Mouse (Mus musculus) kidney, postnatal 0 days (tissue): ENCODE measurements around the gene Rtp4. TPM values are rescaled to one million over a fixed set of nuclear protein-coding genes. Genes with fewer than 3 reads are reported as not detected.

ENCODE experiments used
- ATAC-seq: fragments of 200-750 bp; cut with Nextera tagmentation; replicated peaks from 2 replicates; pipeline ENCODE4 v1.8.0; 2017; ENCODE audit warnings: low read depth, moderate number of reproducible peaks, moderate TSS enrichment, moderate library complexity; ENCODE audit not compliant: low FRiP score
- DNase-seq: peaks from one replicate; pipeline ENCODE4 v3.0.0-alpha.2; 2016; ENCODE audit warnings: low spot score
- H3K27ac ChIP-seq: fragments of 300-500 bp; sonication (generic); 2 replicates; pipeline ENCODE4 v1.5.1; 2014; ENCODE audit warnings: mild to moderate bottlenecking
- H3K27me3 ChIP-seq: fragments of 300-500 bp; sonication (generic); 2 replicates; pipeline ENCODE4 v1.6.1; 2014; ENCODE audit warnings: low read length, mixed read lengths; ENCODE audit not compliant: insufficient read depth
- H3K36me3 ChIP-seq: fragments of 300-500 bp; sonication (generic); 2 replicates; pipeline ENCODE4 v1.6.1; 2014; ENCODE audit warnings: low read length, mixed read lengths; ENCODE audit not compliant: insufficient read depth
- H3K4me1 ChIP-seq: fragments of 300-500 bp; sonication (generic); replicated peaks from 2 replicates; pipeline ENCODE4 v1.6.1; 2014; ENCODE audit warnings: antibody characterized with exemption, low read length, mixed read lengths; ENCODE audit not compliant: insufficient read depth
- H3K4me2 ChIP-seq: fragments of 300-500 bp; sonication (generic); 2 replicates; pipeline ENCODE4 v1.6.1; 2014; ENCODE audit warnings: mild to moderate bottlenecking, low read length, moderate library complexity, mixed read lengths
- H3K4me3 ChIP-seq: fragments of 300-500 bp; sonication (generic); replicated peaks from 2 replicates; pipeline ENCODE4 v1.5.1; 2014; ENCODE audit warnings: low read depth, low read length
- H3K9ac ChIP-seq: fragments of 300-500 bp; sonication (generic); 2 replicates; pipeline ENCODE4 v1.6.1; 2014; ENCODE audit warnings: low read depth, low read length
- H3K9me3 ChIP-seq: fragments of 300-500 bp; sonication (generic); replicated peaks from 2 replicates; pipeline ENCODE4 v1.6.1; 2016; ENCODE audit warnings: low read length, inconsistent platforms, mixed read lengths
- CTCF ChIP-seq: IDR thresholded peaks from 2 replicates; pipeline ENCODE4 v1.5.1; 2016; ENCODE audit warnings: antibody characterized with exemption, low read depth, mild to moderate bottlenecking, moderate library complexity
- WGBS: fragments of 180-500 bp; shearing (Covaris S2); extraction: QIAGEN DNeasy Blood & Tissue Kit; methylation state at CpG from one replicate; pipeline ENCODE4 v1.1.7; 2014; 5-methylcytosine and 5-hydroxymethylcytosine counted together
- polyA plus RNA-seq: library from polyadenylated mRNA; unstranded; fragments of >200 nt; fragmentation: Nextera tagmentation; extraction: Ambion mirVana; gene quantifications from 2 replicates; pipeline ENCODE4 v1.2.1, GENCODE M21; 2015

Rtp4 gene
- polyA plus RNA-seq, 1 experiment from 2014 or later: 50.7 TPM

DNA sequence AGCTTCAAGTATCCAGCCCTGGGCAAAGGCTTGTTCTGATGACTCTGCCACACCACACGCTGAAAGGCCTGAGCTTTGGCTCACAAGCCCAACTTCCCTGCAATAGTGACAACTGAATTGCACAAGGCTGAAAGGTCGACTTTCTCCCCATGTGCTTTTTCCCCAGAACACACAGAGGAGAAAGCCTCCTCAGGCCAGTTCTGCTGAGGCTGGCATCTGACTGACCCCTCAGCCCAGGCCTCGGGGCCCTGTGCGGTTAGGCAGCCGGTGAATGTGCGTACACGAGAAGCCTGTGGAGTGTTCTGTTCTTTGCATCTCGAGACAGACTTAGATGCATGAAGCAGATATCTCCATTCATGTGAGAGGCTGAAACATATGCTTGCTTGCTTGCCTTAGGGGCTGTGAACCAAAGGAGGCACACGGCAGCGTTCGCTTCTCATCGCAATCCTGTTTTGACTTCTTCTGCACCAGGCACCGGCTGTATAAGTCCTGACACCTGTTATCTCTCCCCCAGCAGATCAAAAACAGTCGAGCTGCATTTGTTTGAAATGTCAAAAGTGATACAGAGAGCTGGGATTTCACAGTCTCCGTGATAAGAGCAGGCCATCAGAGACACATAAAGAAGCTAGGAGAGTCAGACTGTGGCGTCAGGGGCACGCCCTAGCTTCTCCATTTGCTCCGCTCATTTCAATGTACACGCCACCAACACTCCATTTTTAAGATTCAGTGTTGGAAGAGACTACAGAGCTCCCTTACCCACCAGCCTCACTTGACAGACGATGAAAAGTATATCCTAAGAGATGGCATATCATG is 2.1 kb upstream of the Rtp4 start:
- ATAC-seq: no peak
- H3K27ac ChIP-seq: no peak overlapping the region
- H3K9ac ChIP-seq: no peak overlapping the region
- no peaks in the 10 kb centered on the region for H3K27me3 ChIP-seq
- no peak for TF ChIP-seq CTCF
- no peak overlapping the region for H3K4me3 ChIP-seq
- H3K4me2 ChIP-seq: no peak overlapping the region
- no peaks in the 10 kb centered on the region for H3K36me3 ChIP-seq
- DNase-seq: no peak
- no peaks in the 10 kb centered on the region for H3K9me3 ChIP-seq
- H3K4me1 ChIP-seq: peaks cover 6% of the 10 kb centered on the region
- WGBS: 58% methylated on average over 20 of the region's 20 CpGs

DNA sequence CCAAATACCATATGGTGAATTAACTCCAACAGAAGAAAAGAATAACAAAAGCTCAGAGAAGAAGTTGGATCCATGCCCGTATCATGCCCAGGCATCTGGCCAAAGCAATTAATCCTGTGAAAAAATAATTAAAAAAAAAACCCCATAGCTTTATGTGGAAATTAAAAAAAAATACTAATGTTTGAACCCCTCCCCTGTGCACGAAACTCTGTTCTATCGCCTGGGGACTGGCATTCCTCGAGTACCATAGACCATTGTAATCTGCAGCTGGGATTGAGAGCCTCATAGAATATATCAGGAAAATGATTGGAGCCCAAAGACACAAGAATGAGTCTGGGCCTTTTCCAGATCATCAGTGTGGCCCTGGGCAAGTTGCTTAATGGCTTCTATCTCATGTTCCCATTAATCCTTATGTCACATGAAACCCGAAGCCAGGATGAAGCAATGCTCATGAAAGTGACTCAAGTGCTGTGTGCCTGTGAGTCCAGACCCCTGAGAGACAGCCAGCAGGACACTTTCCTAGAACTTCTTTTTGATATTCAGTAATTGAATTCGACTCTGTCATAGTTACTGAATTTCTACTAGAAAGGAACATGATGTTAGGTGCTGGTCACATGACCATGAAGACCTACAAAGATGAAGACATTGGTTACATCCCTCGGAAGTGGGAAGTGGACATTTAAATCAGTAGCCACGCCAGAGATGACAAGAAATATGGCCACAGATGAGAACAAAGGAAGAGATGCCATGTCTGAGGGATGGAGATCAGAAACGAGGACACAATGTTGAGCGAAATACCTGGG is 1.3 kb upstream of the Rtp4 start:
- Histone ChIP-seq H3K27ac (no peak overlapping the region), H3K4me3 (no peak overlapping the region), H3K36me3 (no peaks in the 10 kb centered on the region), H3K9me3 (no peaks in the 10 kb centered on the region), H3K4me2 (no peak overlapping the region; the same call in 1 of the 2 replicates), H3K9ac (no peak overlapping the region), H3K27me3 (no peaks in the 10 kb centered on the region), H3K4me1 (peaks cover 6% of the 10 kb centered on the region)
- no peak for TF ChIP-seq CTCF
- DNase-seq (peak; percentile 19), ATAC-seq (no peak)
- WGBS: 51% methylated on average over 10 of the region's 10 CpGs

DNA sequence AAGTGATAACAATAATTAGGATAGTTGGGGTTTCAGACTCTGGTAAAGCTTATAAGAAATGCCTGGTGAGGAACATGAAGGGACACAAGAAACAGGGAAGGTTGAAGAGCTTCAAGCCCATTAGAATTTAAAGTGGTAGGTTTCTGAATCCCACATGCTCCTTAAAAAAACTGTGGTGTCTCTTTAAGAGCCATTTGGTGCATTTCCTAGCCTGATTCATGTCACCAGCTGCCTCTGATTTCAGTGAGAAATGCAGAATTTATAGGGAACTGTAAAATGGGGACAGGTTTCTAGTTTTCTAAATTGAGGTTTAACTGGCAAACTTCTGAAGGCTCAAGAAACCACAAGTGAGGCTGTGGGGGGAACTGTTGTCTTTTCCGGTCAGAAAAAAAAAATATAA is 320 bp upstream of the Rtp4 start:
- no peak for ATAC-seq
- H3K36me3 ChIP-seq: no peaks in the 10 kb centered on the region
- H3K9me3 ChIP-seq: no peaks in the 10 kb centered on the region
- peak; percentile 67 for DNase-seq
- H3K4me3 ChIP-seq: peak overlapping the region; percentile 23; the same call in 1 of the 2 replicates
- H3K9ac ChIP-seq: no peak overlapping the region
- H3K27ac ChIP-seq: peak overlapping the region; percentile 32; the same call in 1 of the 2 replicates
- no peaks in the 10 kb centered on the region for H3K27me3 ChIP-seq
- WGBS: 4% methylated on average over 1 of the region's 1 CpGs
- H3K4me1 ChIP-seq: peaks cover 6% of the 10 kb centered on the region
- TF ChIP-seq CTCF: no peak
- peak overlapping the region; percentile 52 for H3K4me2 ChIP-seq

DNA sequence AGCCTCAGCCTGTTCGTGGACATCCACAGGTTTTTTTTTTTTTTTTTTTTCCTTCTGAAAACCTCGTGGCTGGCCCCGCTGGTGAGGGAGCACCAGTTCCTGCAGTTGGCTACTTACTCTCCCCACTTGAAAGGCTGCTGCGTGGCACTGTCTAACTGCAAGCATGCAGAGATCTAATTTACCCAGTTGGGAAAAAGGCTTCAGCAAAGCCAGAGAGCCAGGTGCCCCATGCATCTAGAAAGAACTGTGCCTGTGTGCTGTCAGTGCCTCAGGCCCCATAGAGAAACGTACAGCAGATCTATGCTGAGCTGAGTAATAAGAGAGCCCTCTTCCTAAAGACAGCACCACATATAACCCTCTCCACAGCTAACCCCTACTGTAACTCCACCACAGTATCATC is 1.0 kb downstream of the Rtp4 start:
- Histone ChIP-seq H3K9ac (no peak overlapping the region), H3K4me2 (no peak overlapping the region), H3K27ac (0 out of 2 replicates have a peak overlapping the region, but pooled peaks have one; percentile 32), H3K36me3 (no peaks in the 10 kb centered on the region), H3K9me3 (no peaks in the 10 kb centered on the region), H3K4me1 (peaks cover 6% of the 10 kb centered on the region), H3K27me3 (no peaks in the 10 kb centered on the region), H3K4me3 (no peak overlapping the region)
- no peak for ATAC-seq
- 32% methylated on average over 5 of the region's 5 CpGs for whole genome bisulfite sequencing
- no peak for TF ChIP-seq CTCF
- no peak for DNase-seq

DNA sequence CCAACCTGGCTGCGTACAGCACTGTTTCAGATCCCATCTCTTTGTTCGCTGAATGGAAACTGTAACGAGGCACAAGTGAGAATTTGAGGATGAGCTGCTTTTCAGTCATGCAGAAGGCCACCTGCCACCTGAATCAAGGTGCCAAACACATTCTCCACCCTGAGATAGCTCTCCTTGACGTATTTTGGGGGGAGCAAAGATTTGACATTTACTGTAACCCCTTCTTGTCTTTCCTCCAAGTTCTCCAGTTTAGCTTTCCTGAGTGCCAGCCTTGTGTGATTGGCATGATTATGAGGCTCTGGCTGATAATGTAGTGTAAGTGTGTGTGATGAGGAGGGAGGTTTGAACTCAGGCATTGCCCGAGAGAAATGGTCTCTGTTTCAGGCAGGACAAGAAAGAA is 2.0 kb downstream of the Rtp4 start:
- Histone ChIP-seq H3K9ac (no peak overlapping the region), H3K4me1 (peaks cover 6% of the 10 kb centered on the region), H3K9me3 (no peaks in the 10 kb centered on the region), H3K27ac (no peak overlapping the region), H3K4me2 (no peak overlapping the region), H3K36me3 (no peaks in the 10 kb centered on the region), H3K27me3 (no peaks in the 10 kb centered on the region), H3K4me3 (no peak overlapping the region)
- no peak for ATAC-seq
- TF ChIP-seq CTCF: no peak
- DNase-seq: no peak
- 80% methylated on average over 5 of the region's 5 CpGs for WGBS

DNA sequence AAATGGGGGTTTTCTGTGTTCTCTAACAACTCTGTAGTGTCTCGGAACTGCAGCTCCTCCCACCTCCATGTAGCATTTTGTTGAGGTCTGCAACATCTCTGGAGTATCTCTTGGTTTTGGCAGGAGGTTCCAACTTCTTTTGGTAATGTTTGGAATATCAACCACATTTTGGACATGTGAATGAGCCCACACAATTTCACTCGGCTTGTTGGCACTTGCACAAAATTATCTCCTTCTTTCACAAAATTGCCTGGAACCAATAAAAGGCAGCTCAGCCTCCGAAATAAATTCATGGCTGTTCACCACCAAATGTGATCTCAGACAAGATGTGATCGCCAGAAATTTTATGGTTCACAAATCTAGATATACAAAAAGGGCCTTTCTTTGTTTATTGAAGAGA is 9.1 kb downstream of the Rtp4 start:
- ATAC-seq (no peak), DNase-seq (no peak)
- H3K9me3 ChIP-seq: no peaks in the 10 kb centered on the region

More for the DNA sequence above, 9.1 kb downstream of the Rtp4 start:
- Histone ChIP-seq H3K27me3 (no peaks in the 10 kb centered on the region), H3K4me2 (no peak overlapping the region), H3K4me3 (no peak overlapping the region), H3K27ac (no peak overlapping the region), H3K36me3 (no peaks in the 10 kb centered on the region), H3K9ac (no peak overlapping the region), H3K4me1 (no peaks in the 10 kb centered on the region)
- 59% methylated on average over 4 of the region's 4 CpGs for whole genome bisulfite sequencing
- TF ChIP-seq CTCF: no peak
